Mouse (Mus musculus) spleen, adult 2 months (tissue): ENCODE results near the gene Oxnad1. TPM values are rescaled to one million over a fixed set of nuclear protein-coding genes. Genes with fewer than 3 reads are reported as not detected.
"Not testable (repeated sequence)": the region's sequence is repeated elsewhere in the genome, so short reads cannot be mapped to it uniquely, and the experiment has no call there.

Source experiments
- DNase-seq, 2 experiments: peaks; one replicate each; pipeline versions ENCODE4 v3.0.0 to v3.0.0-alpha.2; 2012 to 2021; ENCODE audit warnings: low spot score in 2 of 2, low read depth in 1 of 2
- H3K27ac ChIP-seq: fragments of 200-500 bp; 2 replicates; pipeline ENCODE4 v1.5.1; 2012; ENCODE audit warnings: low read length, inconsistent platforms; ENCODE audit not compliant: insufficient read depth
- H3K27me3 ChIP-seq: fragments of 200-500 bp; 2 replicates; pipeline ENCODE4 v1.6.1; 2012; ENCODE audit warnings: mild to moderate bottlenecking, moderate library complexity, low read length, inconsistent platforms; ENCODE audit not compliant: control insufficient read depth, insufficient read depth
- H3K36me3 ChIP-seq: fragments of 200-500 bp; 2 replicates; pipeline ENCODE4 v1.6.1; 2012; ENCODE audit warnings: mild to moderate bottlenecking, low read length, inconsistent platforms; ENCODE audit not compliant: control insufficient read depth, insufficient read depth
- H3K4me1 ChIP-seq: fragments of 200-500 bp; 2 replicates; pipeline ENCODE4 v1.6.1; 2011; ENCODE audit warnings: inconsistent platforms; ENCODE audit not compliant: control insufficient read depth, insufficient read depth, insufficient read length
- H3K4me3 ChIP-seq: fragments of 200-500 bp; 2 replicates; pipeline ENCODE4 v1.5.1; 2011; ENCODE audit warnings: mild to moderate bottlenecking, inconsistent platforms; ENCODE audit not compliant: insufficient read depth, insufficient read length; ENCODE audit errors: extremely low read depth
- CTCF ChIP-seq: fragments of 200-500 bp; IDR thresholded peaks from 2 replicates; pipeline ENCODE4 v1.5.1; 2011; ENCODE audit warnings: mild to moderate bottlenecking, inconsistent platforms; ENCODE audit not compliant: insufficient read depth, insufficient read length, insufficient replicate concordance; ENCODE audit errors: extremely low read depth
- POLR2A ChIP-seq: fragments of 200-500 bp; IDR thresholded peaks from 2 replicates; pipeline ENCODE4 v1.6.1; 2011; ENCODE audit warnings: low read depth, low read length, inconsistent platforms
- WGBS: fragments of 180-500 bp; shearing (Covaris S2); methylation state at CpG from one replicate; pipeline ENCODE4 v1.1.7; 2018; 5-methylcytosine and 5-hydroxymethylcytosine counted together
- polyA plus RNA-seq: library from polyadenylated mRNA; depleted of rRNA; stranded (reverse); fragments of >200 nt; gene quantifications from 2 replicates; pipeline ENCODE4 v1.2.3, GENCODE M21; 2012

Gene Oxnad1
- polyA plus RNA-seq, 1 experiment, result 6.6 TPM

DNA sequence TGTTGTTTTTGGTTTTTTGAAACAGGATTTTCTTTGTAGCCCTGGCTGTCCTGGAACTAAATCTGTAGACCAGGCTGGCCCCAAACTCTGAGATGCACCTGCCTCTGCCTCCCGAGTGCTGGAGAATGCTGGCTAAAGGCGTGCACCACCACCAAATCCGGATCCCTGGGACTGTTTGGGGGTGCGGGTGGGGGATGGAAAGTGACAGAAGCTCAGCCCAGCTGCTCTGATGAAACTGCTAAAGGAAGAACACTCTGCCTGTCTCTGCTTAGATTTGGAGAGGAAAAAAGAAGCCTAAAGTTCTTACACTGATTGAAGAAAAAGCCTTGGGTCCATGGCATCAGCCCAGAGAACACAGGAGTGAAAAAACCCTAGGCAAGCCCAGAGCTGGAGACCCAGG lies 18.4 kb downstream of the Oxnad1 start:
- Histone ChIP-seq H3K4me1 (no peaks in the 10 kb centered on the region), H3K27me3 (no peaks in the 10 kb centered on the region), H3K4me3 (no peak overlapping the region), H3K36me3 (peaks cover 15% of the 10 kb centered on the region; the same call in 1 of the 2 replicates), H3K27ac (no peak overlapping the region)
- TF ChIP-seq CTCF (no peak), POLR2A (no peak)
- DNase-seq, result no peak
- 94% methylated on average over 4 of the region's 4 CpGs for WGBS

DNA sequence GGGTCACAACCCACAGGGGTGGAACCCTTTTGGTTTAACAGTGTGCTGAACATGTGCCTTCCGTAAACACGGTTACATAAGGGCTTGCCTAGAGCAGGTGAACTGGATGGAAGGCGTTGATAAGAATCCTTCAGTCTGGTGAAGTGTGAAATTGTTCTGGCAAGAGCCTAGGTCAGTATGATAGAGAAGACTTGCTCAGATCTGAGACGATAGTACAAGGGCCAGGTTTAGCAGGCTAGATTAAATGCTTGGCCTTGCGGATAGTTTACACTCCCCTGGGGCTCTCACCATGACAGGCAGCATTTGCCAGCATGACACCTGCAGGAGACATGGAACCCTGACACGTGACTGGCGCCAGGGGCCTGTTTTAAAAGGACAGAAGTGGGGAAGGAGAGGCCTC lies 20.5 kb downstream of the Oxnad1 start:
- 74% methylated on average over 7 of the region's 7 CpGs for WGBS
- Histone ChIP-seq H3K36me3 (peaks cover 4% of the 10 kb centered on the region; the same call in 1 of the 2 replicates), H3K27ac (no peak overlapping the region), H3K27me3 (no peaks in the 10 kb centered on the region), H3K4me3 (no peak overlapping the region), H3K4me1 (no peaks in the 10 kb centered on the region)
- TF ChIP-seq POLR2A (no peak), CTCF (no peak)
- DNase-seq, result no peak

DNA sequence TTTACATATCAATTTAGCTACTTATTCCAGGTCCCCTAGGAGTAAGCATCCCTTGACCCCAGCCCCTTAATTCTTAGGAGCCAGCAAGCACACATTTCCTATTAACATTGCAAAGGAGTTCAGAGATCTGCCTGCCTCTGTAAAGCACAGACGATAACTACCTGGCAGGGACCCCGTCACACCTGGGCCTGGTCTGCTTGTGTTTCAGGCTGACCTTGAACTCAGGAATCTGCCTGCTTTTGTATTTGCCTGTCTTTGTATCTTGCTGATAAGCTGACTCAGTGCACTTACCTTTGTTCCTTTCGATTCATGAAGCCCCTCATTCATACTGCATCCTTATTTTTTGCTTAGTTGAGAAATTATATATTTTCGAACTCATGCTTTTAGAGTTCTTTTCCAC lies 21.7 kb downstream of the Oxnad1 start:
- Histone ChIP-seq H3K27ac (no peak overlapping the region), H3K4me3 (no peak overlapping the region), H3K27me3 (no peaks in the 10 kb centered on the region), H3K36me3 (peaks cover 4% of the 10 kb centered on the region; the same call in 1 of the 2 replicates), H3K4me1 (no peaks in the 10 kb centered on the region)
- TF ChIP-seq POLR2A (no peak), CTCF (no peak)
- no peak for DNase-seq
- WGBS, result 88% methylated on average over 4 of the region's 4 CpGs

DNA sequence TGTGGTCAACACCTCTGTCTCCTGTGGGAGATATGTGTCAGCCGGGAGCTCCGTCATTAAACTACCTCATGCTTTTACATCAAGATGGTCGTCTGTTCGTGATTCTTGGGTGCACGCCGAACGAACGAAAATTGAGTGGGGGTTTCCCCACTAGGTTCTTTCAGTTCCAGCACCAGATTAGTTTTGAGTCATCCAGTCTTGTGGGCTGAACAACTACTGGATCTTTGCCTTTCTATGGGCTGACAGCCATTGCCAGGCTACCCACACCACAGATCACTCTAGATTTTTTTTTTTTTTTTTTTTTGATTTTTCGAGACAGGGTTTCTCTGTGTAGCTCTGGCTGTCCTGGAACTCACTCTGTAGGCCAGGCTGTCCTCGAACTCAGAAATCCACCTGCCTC lies 26.9 kb downstream of the Oxnad1 start:
- WGBS, result 91% methylated on average over 10 of the region's 10 CpGs

DNA sequence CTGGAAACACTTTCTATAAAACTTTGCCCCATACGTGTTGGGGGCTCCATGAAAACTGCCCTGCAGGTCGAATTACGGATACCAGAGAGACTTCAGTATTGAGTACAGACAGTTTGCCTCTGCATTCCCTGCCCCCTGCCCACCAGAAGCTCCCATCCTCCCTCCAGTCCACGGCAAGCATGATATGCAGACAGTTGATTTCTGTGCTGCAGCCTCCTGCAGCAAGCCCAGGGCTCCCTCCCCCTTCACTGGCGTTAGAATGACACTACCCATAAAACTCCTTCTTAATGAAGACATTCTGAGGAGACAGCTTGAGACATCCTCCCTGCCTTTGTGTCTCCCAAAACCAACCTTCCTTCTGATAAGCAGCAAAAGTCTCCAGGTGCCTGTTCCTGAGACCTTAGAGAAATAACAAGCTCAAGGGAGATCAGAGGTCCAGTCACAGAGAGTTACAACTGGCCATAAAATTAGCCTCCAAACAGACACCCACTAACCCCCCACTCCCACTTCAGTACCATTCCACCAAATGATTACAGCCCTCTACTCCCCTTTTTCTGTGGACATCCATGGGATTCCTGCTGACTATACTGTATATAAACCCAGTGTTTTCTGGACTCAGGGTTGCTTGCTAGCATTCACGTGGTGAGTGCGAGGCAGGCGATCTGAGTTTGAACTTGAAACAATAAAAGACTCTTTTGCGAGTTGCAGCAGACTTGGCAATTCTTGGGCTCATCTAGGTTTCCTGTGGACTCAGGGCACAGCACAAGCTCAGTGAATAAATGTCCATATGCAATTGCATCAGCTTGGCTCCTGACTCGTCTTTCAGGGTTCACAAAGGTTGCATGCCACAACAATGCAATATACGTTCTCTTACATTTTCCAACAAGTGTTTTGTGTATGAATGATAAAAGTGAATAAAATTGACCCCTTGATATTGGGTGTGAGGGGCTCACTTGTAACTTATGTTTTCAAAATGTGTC lies 36.1 kb downstream of the Oxnad1 start:
- TF ChIP-seq CTCF (no peak), POLR2A (no peak)
- WGBS, result 81% methylated on average over 11 of the region's 11 CpGs
- Histone ChIP-seq H3K4me3 (no peak overlapping the region), H3K4me1 (no peaks in the 10 kb centered on the region), H3K27me3 (no peaks in the 10 kb centered on the region), H3K27ac (no peak overlapping the region), H3K36me3 (no peaks in the 10 kb centered on the region)
- no peak for DNase-seq

More for the DNA sequence above, 26.9 kb downstream of the Oxnad1 start:
- not testable (repeated sequence) for DNase-seq, H3K4me3 ChIP-seq, H3K36me3 ChIP-seq, H3K27me3 ChIP-seq, H3K4me1 ChIP-seq, H3K27ac ChIP-seq

DNA sequence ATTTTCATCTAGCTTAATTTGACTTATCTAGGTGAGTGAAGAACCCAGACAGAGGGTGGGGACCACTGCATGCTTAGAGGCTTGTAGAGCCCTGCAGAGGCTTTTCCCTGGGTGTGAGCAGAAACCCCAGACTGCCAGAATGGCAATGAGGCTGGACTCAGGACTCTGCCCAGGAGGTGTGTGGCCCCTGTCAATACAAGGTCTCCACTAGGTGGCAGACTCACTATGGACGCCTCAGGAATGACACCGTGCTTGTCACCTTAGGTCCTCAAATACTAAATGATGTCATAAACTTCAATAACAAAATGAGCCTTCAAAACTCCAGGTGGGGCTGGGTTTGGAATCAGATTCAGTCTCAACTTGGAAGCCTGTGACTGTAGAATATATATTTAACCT lies 36.7 kb downstream of the Oxnad1 start:
- no peaks in the 10 kb centered on the region for H3K36me3 ChIP-seq
- 15% methylated on average over 2 of the region's 2 CpGs for WGBS
- no peak for TF ChIP-seq POLR2A
- peak; percentile 39; the same call in 1 of the 2 replicates for TF ChIP-seq CTCF
- H3K4me1 ChIP-seq, result no peaks in the 10 kb centered on the region
- H3K27me3 ChIP-seq, result no peaks in the 10 kb centered on the region
- H3K27ac ChIP-seq, result no peak overlapping the region
- no peak overlapping the region; the same call in 1 of the 2 replicates for H3K4me3 ChIP-seq
- peak; percentile 14 to 25 for DNase-seq

DNA sequence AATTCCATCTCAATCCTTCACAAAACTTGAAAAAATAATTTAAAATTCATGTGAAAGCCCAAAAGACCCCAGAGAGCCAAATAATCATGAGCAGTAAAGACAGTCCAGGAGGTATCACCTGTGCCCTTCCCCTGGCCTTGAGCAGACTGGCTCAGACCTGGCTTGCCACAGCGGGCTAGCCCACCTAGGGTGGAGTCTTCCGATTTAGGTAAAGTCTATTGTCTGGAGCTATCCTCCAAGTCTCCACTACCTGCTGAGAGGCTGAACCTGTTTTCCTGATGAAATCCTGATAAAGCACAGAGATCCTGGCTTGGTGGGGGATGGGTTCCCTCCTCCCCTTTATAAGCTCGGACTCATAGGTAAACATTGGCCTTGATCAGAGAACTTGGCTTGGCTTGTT lies 39.1 kb downstream of the Oxnad1 start:
- DNase-seq, result no peak
- 92% methylated on average over 3 of the region's 3 CpGs for WGBS
- Histone ChIP-seq H3K27ac (no peak overlapping the region), H3K4me3 (no peak overlapping the region), H3K27me3 (no peaks in the 10 kb centered on the region), H3K4me1 (no peaks in the 10 kb centered on the region), H3K36me3 (no peaks in the 10 kb centered on the region)
- TF ChIP-seq POLR2A, result no peak
- TF ChIP-seq CTCF, result no peak

DNA sequence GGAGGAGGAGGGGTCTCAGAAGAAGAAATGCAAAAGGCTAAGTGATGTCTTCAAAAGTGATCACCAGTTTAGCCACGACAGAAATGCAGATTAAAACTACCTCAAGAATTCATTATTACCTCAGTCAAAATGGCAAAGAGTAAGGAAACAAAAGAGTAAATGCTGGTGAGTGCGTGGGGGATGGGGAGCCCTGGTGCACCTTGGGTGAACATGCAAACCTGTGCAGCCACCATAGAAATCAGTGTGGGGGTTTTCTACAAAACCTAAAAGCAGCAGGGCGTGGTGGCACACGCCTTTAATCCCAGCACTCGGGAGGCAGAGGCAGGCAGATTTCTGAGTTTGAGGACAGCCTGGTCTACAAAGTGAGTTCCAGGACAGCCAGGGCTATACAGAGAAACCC lies 40.1 kb downstream of the Oxnad1 start:
- not testable (repeated sequence) for DNase-seq, H3K4me1 ChIP-seq, H3K27me3 ChIP-seq, H3K27ac ChIP-seq, H3K4me3 ChIP-seq, H3K36me3 ChIP-seq
- WGBS, result 73% methylated on average over 5 of the region's 5 CpGs
